Mouse (Mus musculus) neural tube, embryonic 11.5 days (tissue): Measurements from ENCODE around the gene Ccdc173. TPM values are rescaled to one million over a fixed set of nuclear protein-coding genes. Genes with fewer than 3 reads are reported as not detected.
A peak's percentile ranks its signal among the peaks of the same experiment; 100 is the strongest.

ENCODE experiments used
- ATAC-seq: fragments of 200-750 bp; cut with Nextera tagmentation; 2 replicates; pipeline ENCODE4 v1.8.0; 2017; ENCODE audit warnings: moderate number of reproducible peaks, mild to moderate bottlenecking, moderate TSS enrichment, moderate library complexity; ENCODE audit not compliant: insufficient read depth, low FRiP score, low TSS enrichment
- DNase-seq: peaks from one replicate; pipeline ENCODE4 v3.0.0-alpha.2; 2015; ENCODE audit warnings: low spot score
- H3K27ac ChIP-seq: fragments of 300-500 bp; sonication (generic); 2 replicates; pipeline ENCODE4 v1.5.1; 2014; ENCODE audit warnings: low read depth, mild to moderate bottlenecking, low read length
- H3K27me3 ChIP-seq: fragments of 300-500 bp; sonication (generic); 2 replicates; pipeline ENCODE4 v1.6.1; 2014; ENCODE audit warnings: mild to moderate bottlenecking, low read length, mixed read lengths; ENCODE audit not compliant: control insufficient read depth, insufficient read depth
- H3K36me3 ChIP-seq: fragments of 300-500 bp; sonication (generic); 2 replicates; pipeline ENCODE4 v1.6.1; 2014; ENCODE audit warnings: mild to moderate bottlenecking, low read length, moderate library complexity, mixed read lengths; ENCODE audit not compliant: control insufficient read depth, insufficient read depth
- H3K4me1 ChIP-seq: fragments of 300-500 bp; sonication (generic); 2 replicates; pipeline ENCODE4 v1.6.1; 2014; ENCODE audit warnings: low read length, mixed read lengths; ENCODE audit not compliant: control insufficient read depth, insufficient read depth
- H3K4me2 ChIP-seq: fragments of 300-500 bp; sonication (generic); 2 replicates; pipeline ENCODE4 v1.6.1; 2014; ENCODE audit warnings: low read depth, mild to moderate bottlenecking, moderate library complexity
- H3K4me3 ChIP-seq: fragments of 300-500 bp; sonication (generic); 2 replicates; pipeline ENCODE4 v1.5.1; 2014; ENCODE audit warnings: low read depth, low read length
- H3K9ac ChIP-seq: fragments of 300-500 bp; sonication (generic); 2 replicates; pipeline ENCODE4 v1.6.1; 2014; ENCODE audit warnings: mild to moderate bottlenecking, low read length
- H3K9me3 ChIP-seq: fragments of 300-500 bp; sonication (generic); 2 replicates; pipeline ENCODE4 v1.6.1; 2016; ENCODE audit warnings: low read length; ENCODE audit not compliant: control insufficient read depth
- WGBS: fragments of 180-500 bp; shearing (Covaris S2); extraction: QIAGEN DNeasy Blood & Tissue Kit; methylation state at CpG from one replicate; pipeline ENCODE4 v1.1.7; 2014; 5-methylcytosine and 5-hydroxymethylcytosine counted together
- polyA plus RNA-seq: library from polyadenylated mRNA; unstranded; fragments of >200 nt; fragmentation: Nextera tagmentation; extraction: Ambion mirVana; gene quantifications from 2 replicates; pipeline ENCODE4 v1.2.1, GENCODE M21; 2014

The Ccdc173 gene
- polyA plus RNA-seq = 2.8 and 2.9 TPM in 2 replicates

GRCm38 (mm10) chr2:69789429-69790069 is at the start of gene Ccdc173, which contains the start of gene Phospho2:
Gene Ccdc173, minus strand, starts transcription at chr2:69789575.
Gene Phospho2, plus strand, starts transcription at chr2:69789623.
- peak within 1 kb of the TSS; percentile 59 for H3K4me3 ChIP-seq
- DNase-seq (peak; percentile 97), ATAC-seq (peak; percentile 93)
- peak within 1 kb of the TSS; percentile 58 for H3K27ac ChIP-seq
- peaks cover 4% of the 10 kb centered on the region; the same call in 1 of the 2 replicates for H3K4me1 ChIP-seq
- H3K9ac ChIP-seq = peak within 1 kb of the TSS; percentile 63
- 1% methylated on average over 48 of the region's 48 CpGs for WGBS
- no peaks in the 10 kb centered on the region for H3K27me3 ChIP-seq
- no peaks in the 10 kb centered on the region for H3K9me3 ChIP-seq
- H3K36me3 ChIP-seq = peaks cover 4% of the 10 kb centered on the region; the same call in 1 of the 2 replicates
- H3K4me2 ChIP-seq = peak within 1 kb of the TSS; percentile 79

- DNase-seq (no peak), ATAC-seq (no peak)
- Histone ChIP-seq H3K27me3 (no peaks in the 10 kb centered on the region), H3K36me3 (no peaks in the 10 kb centered on the region; the same call in 1 of the 2 replicates), H3K27ac (no peak overlapping the region), H3K4me1 (no peaks in the 10 kb centered on the region), H3K4me3 (no peak overlapping the region), H3K9me3 (no peaks in the 10 kb centered on the region), H3K9ac (no peak overlapping the region), H3K4me2 (no peak overlapping the region)
These were observed 49.3 kb upstream of the Ccdc173 start for GRCm38 (mm10) chr2:69838707-69839106.

- Histone ChIP-seq H3K27me3 (no peaks in the 10 kb centered on the region), H3K4me3 (no peak overlapping the region), H3K36me3 (no peaks in the 10 kb centered on the region; the same call in 1 of the 2 replicates), H3K27ac (no peak overlapping the region), H3K4me1 (no peaks in the 10 kb centered on the region), H3K9ac (no peak overlapping the region), H3K4me2 (no peak overlapping the region), H3K9me3 (no peaks in the 10 kb centered on the region)
- DNase-seq = no peak
- no peak for ATAC-seq
- 38% methylated on average over 3 of the region's 3 CpGs for WGBS
These were observed 48.6 kb upstream of the Ccdc173 start for GRCm38 (mm10) chr2:69837996-69838395.

- no peaks in the 10 kb centered on the region; the same call in 1 of the 2 replicates for H3K36me3 ChIP-seq
- ATAC-seq (no peak), DNase-seq (no peak)
- 85% methylated on average over 6 of the region's 7 CpGs for WGBS
- H3K27me3 ChIP-seq = no peaks in the 10 kb centered on the region
- no peaks in the 10 kb centered on the region for H3K4me1 ChIP-seq
- no peak overlapping the region for H3K27ac ChIP-seq
- H3K4me3 ChIP-seq = no peak overlapping the region
- no peaks in the 10 kb centered on the region for H3K9me3 ChIP-seq
- H3K4me2 ChIP-seq = no peak overlapping the region
- no peak overlapping the region for H3K9ac ChIP-seq
These were observed 48.0 kb upstream of the Ccdc173 start for GRCm38 (mm10) chr2:69837244-69837967.

- ATAC-seq (no peak), DNase-seq (no peak)
- Histone ChIP-seq H3K27me3 (no peaks in the 10 kb centered on the region), H3K4me1 (no peaks in the 10 kb centered on the region; the same call in 1 of the 2 replicates), H3K9me3 (no peaks in the 10 kb centered on the region), H3K27ac (no peak overlapping the region), H3K4me2 (no peak overlapping the region), H3K9ac (no peak overlapping the region), H3K36me3 (peaks cover 2% of the 10 kb centered on the region; the same call in 1 of the 2 replicates), H3K4me3 (no peak overlapping the region)
- 90% methylated on average over 8 of the region's 8 CpGs for WGBS
These were observed 40.7 kb upstream of the Ccdc173 start for GRCm38 (mm10) chr2:69830116-69830515.

DNA sequence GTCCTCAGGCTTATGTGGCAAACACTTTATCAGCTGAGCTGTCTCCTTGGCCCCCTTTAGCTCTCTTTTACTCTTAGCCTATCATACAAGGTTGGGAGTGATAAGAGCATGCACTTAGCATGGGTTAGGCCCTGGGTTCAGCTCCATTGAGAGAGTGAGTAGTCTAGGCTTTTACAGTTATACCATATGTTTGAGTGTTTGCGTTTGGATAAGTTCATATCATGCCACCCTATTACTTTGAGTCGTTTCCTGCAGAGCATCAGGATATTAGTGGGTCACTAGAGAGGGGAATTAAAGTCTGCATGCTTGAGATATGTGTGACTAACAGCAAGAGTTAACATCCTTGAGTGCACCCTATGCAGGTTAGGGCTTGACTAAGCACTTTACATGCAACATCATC is 40.3 kb upstream of the Ccdc173 start:
- no peaks in the 10 kb centered on the region; the same call in 1 of the 2 replicates for H3K4me1 ChIP-seq
- no peaks in the 10 kb centered on the region for H3K9me3 ChIP-seq
- WGBS = 89% methylated on average over 2 of the region's 2 CpGs
- no peak for DNase-seq
- no peak overlapping the region for H3K9ac ChIP-seq
- no peak overlapping the region for H3K27ac ChIP-seq
- ATAC-seq = no peak
- no peak overlapping the region for H3K4me3 ChIP-seq
- no peak overlapping the region for H3K4me2 ChIP-seq
- H3K36me3 ChIP-seq = peaks cover 2% of the 10 kb centered on the region; the same call in 1 of the 2 replicates
- H3K27me3 ChIP-seq = no peaks in the 10 kb centered on the region

DNA sequence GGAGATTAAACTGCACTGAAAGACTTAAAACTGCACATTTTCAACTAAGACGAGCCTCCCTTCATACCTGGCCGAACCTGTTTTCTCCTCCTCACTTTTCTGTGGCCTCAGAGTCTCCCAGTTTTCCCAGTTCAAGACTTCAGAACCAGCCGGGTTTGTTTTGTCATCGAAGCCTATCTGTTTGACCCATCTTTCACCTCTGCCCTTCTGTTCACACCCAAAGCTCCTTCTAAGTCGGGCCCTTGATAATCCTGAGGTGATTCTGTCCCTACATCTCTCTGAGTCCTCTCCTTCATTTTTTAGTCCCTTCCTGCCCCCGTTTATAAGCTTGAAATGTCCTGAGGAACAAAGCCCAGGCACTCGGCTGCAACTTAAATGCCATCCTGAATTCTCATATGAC is 38.7 kb upstream of the Ccdc173 start:
- H3K4me3 ChIP-seq = no peak overlapping the region
- 58% methylated on average over 7 of the region's 7 CpGs for WGBS
- DNase-seq (no peak), ATAC-seq (no peak)
- H3K27me3 ChIP-seq = no peaks in the 10 kb centered on the region
- no peak overlapping the region for H3K27ac ChIP-seq
- H3K4me2 ChIP-seq = no peak overlapping the region
- H3K4me1 ChIP-seq = no peaks in the 10 kb centered on the region; the same call in 1 of the 2 replicates
- no peaks in the 10 kb centered on the region for H3K9me3 ChIP-seq
- no peak overlapping the region for H3K9ac ChIP-seq
- H3K36me3 ChIP-seq = peaks cover 2% of the 10 kb centered on the region; the same call in 1 of the 2 replicates

- no peak overlapping the region for H3K4me2 ChIP-seq
- no peak overlapping the region for H3K4me3 ChIP-seq
- H3K9ac ChIP-seq = no peak overlapping the region
These were observed 37.0 kb upstream of the Ccdc173 start for GRCm38 (mm10) chr2:69826380-69826779.

More at GRCm38 (mm10) chr2:69826380-69826779, 37.0 kb upstream of the Ccdc173 start:
- DNase-seq = no peak
- Histone ChIP-seq H3K4me1 (no peaks in the 10 kb centered on the region; the same call in 1 of the 2 replicates), H3K27me3 (no peaks in the 10 kb centered on the region), H3K36me3 (peaks cover 2% of the 10 kb centered on the region; the same call in 1 of the 2 replicates), H3K27ac (no peak overlapping the region), H3K9me3 (no peaks in the 10 kb centered on the region)
- no peak for ATAC-seq
- WGBS = 67% methylated on average over 2 of the region's 2 CpGs
